Mouse (Mus musculus) kidney, embryonic 14.5 days (tissue): ENCODE data around the gene Psg20. TPM values are rescaled to one million over a fixed set of nuclear protein-coding genes. Genes with fewer than 3 reads are reported as not detected.
"Not testable (repeated sequence)": the region's sequence is repeated elsewhere in the genome, so short reads cannot be mapped to it uniquely, and the experiment has no call there.

Source experiments
- ATAC-seq: fragments of 200-750 bp; cut with Nextera tagmentation; 2 replicates; pipeline ENCODE4 v1.8.0; 2017; ENCODE audit warnings: moderate number of reproducible peaks, mild to moderate bottlenecking, moderate TSS enrichment, moderate library complexity; ENCODE audit not compliant: low FRiP score, low TSS enrichment
- H3K27ac ChIP-seq: fragments of 300-500 bp; sonication (generic); 2 replicates; pipeline ENCODE4 v1.5.1; 2014; ENCODE audit warnings: low read depth, mild to moderate bottlenecking, low read length, moderate library complexity, mixed read lengths
- H3K27me3 ChIP-seq: fragments of 300-500 bp; sonication (generic); 2 replicates; pipeline ENCODE4 v1.6.1; 2014; ENCODE audit warnings: mild to moderate bottlenecking, low read length; ENCODE audit not compliant: control insufficient read depth, insufficient read depth
- H3K36me3 ChIP-seq: fragments of 300-500 bp; sonication (generic); 2 replicates; pipeline ENCODE4 v1.6.1; 2014; ENCODE audit warnings: low read length, mixed read lengths; ENCODE audit not compliant: control insufficient read depth, insufficient read depth
- H3K4me1 ChIP-seq: fragments of 300-500 bp; sonication (generic); 2 replicates; pipeline ENCODE4 v1.6.1; 2014; ENCODE audit warnings: low read length, mixed read lengths; ENCODE audit not compliant: control insufficient read depth, insufficient read depth
- H3K4me2 ChIP-seq: fragments of 300-500 bp; sonication (generic); replicated peaks from 2 replicates; pipeline ENCODE4 v1.6.1; 2014; ENCODE audit warnings: low read depth, mild to moderate bottlenecking, low read length
- H3K4me3 ChIP-seq: fragments of 300-500 bp; sonication (generic); 2 replicates; pipeline ENCODE4 v1.5.1; 2014; ENCODE audit warnings: mild to moderate bottlenecking, low read length
- H3K9ac ChIP-seq: fragments of 300-500 bp; sonication (generic); 2 replicates; pipeline ENCODE4 v1.6.1; 2014; ENCODE audit warnings: low read depth, mild to moderate bottlenecking, low read length, moderate library complexity
- H3K9me3 ChIP-seq: fragments of 300-500 bp; sonication (generic); 2 replicates; pipeline ENCODE4 v1.6.1; 2016; ENCODE audit warnings: low read length; ENCODE audit not compliant: control insufficient read depth
- WGBS: fragments of 180-500 bp; shearing (Covaris S2); extraction: QIAGEN DNeasy Blood & Tissue Kit; methylation state at CpG from one replicate; pipeline ENCODE4 v1.1.7; 2014; 5-methylcytosine and 5-hydroxymethylcytosine counted together
- polyA plus RNA-seq: library from polyadenylated mRNA; unstranded; fragments of >200 nt; fragmentation: Nextera tagmentation; extraction: Ambion mirVana; gene quantifications from 2 replicates; pipeline ENCODE4 v1.2.1, GENCODE M21; 2014

Gene Psg20
- polyA plus RNA-seq, 1 experiment from 2014 or later, result not detected

GRCm38 (mm10) chr7:18685586-18685985 lies 399 bp downstream of the Psg20 start:
- no peaks in the 10 kb centered on the region for H3K4me1 ChIP-seq
- H3K4me2 ChIP-seq, result no peak overlapping the region
- no peak overlapping the region for H3K9ac ChIP-seq
- no peak overlapping the region for H3K4me3 ChIP-seq
- H3K36me3 ChIP-seq, result no peaks in the 10 kb centered on the region
- H3K27ac ChIP-seq, result no peak overlapping the region
- H3K9me3 ChIP-seq, result no peaks in the 10 kb centered on the region
- ATAC-seq, result no peak
- no peaks in the 10 kb centered on the region for H3K27me3 ChIP-seq

- Histone ChIP-seq H3K4me3 (no peak overlapping the region), H3K36me3 (no peaks in the 10 kb centered on the region), H3K27ac (no peak overlapping the region), H3K9ac (no peak overlapping the region), H3K9me3 (no peaks in the 10 kb centered on the region), H3K27me3 (no peaks in the 10 kb centered on the region), H3K4me1 (no peaks in the 10 kb centered on the region), H3K4me2 (no peak overlapping the region)
- 61% methylated on average over 2 of the region's 2 CpGs for WGBS
- no peak for ATAC-seq
Observed at GRCm38 (mm10) chr7:18679772-18680171, 6.2 kb downstream of the Psg20 start.

GRCm38 (mm10) chr7:18656625-18657024 lies 29.4 kb downstream of the Psg20 start, which contains the start of gene Psg21:
Psg21 (minus strand) TSS chr7:18656725.
- H3K27me3 ChIP-seq, H3K9me3 ChIP-seq, H3K4me1 ChIP-seq, ATAC-seq, H3K9ac ChIP-seq, H3K27ac ChIP-seq, H3K36me3 ChIP-seq, H3K4me2 ChIP-seq, H3K4me3 ChIP-seq: not testable (repeated sequence)
- WGBS, result no CpG with 5 or more reads among the region's 2 CpGs

GRCm38 (mm10) chr7:18626921-18627320 lies 59.1 kb downstream of the Psg20 start:
- ATAC-seq, result not testable (repeated sequence)

More at GRCm38 (mm10) chr7:18626921-18627320, 59.1 kb downstream of the Psg20 start:
- not testable (repeated sequence) for H3K4me3 ChIP-seq, H3K9ac ChIP-seq, H3K4me2 ChIP-seq, H3K9me3 ChIP-seq, H3K36me3 ChIP-seq, H3K4me1 ChIP-seq, H3K27me3 ChIP-seq, H3K27ac ChIP-seq
- WGBS, result 86% methylated on average over 8 of the region's 8 CpGs

Other genes starting within 250 kb of the Psg20 start
- gene Psg26, start 202.0 kb downstream of the Psg20 start, polyA plus RNA-seq, result not detected in 2 replicates
- not detected in 2 replicates for gene Psg25, start 153.9 kb downstream of the Psg20 start, polyA plus RNA-seq
- not detected in 2 replicates for gene Psg27, start 118.9 kb downstream of the Psg20 start, polyA plus RNA-seq
- not detected in 2 replicates for gene Psg23, start 69.7 kb downstream of the Psg20 start, polyA plus RNA-seq
- not detected in 2 replicates for gene Psg21, start 29.5 kb downstream of the Psg20 start, polyA plus RNA-seq
- not detected in 2 replicates for gene Psg22, start 31.9 kb upstream of the Psg20 start, polyA plus RNA-seq
- not detected in 2 replicates for gene Psg19, start 112.3 kb upstream of the Psg20 start, polyA plus RNA-seq
- not detected in 2 replicates for gene Psg17, start 135.4 kb upstream of the Psg20 start, polyA plus RNA-seq
- 0.64 and 0.79 TPM in 2 replicates for gene Mill2, start 153.8 kb upstream of the Psg20 start, polyA plus RNA-seq
- gene Pglyrp1, start 185.1 kb upstream of the Psg20 start, polyA plus RNA-seq, result 0.77 and 1.1 TPM in 2 replicates
- 21.0 and 21.4 TPM in 2 replicates for gene Ccdc61, start 224.2 kb upstream of the Psg20 start, polyA plus RNA-seq
- 0.96 and 1.1 TPM in 2 replicates for gene Nova2, start 239.7 kb upstream of the Psg20 start, polyA plus RNA-seq